Mouse (Mus musculus): ENCODE measurements at regions not wholly inside any gene's neighbourhood (a gene's known extent, or its start where the extent isn't known, plus 50 kb on each side); places are given as distances from the start of the nearest gene placed in this dataset.

DNA sequence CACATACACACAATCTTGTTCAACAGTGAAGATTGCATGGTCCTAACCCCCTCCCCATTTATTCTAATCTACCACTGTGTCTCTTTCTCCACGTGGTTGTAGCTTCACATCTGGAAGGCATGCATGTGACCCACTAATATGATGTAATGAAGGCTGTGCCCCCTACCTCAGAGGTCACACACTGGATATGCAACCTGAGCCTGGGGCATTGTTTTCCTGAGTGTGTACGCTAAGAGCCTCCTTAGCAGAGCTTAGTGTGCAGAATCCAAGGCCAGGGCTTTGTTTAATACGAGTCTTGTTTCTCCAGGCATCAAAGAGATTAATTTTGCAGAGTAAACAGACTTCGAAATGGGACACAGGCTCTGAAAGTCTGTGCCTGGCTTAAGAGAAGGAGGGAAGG is 68.0 kb upstream of the Tnrc6c start:
- TF ChIP-seq CTCF (IDR thresholded peaks at IDR 0.05; ENCODE audit: insufficient read depth, low read depth, low read length) (no peak), POLR2A (IDR thresholded peaks at IDR 0.05; ENCODE audit: insufficient read depth, low read depth, low read length) (no peak)
